Mouse (Mus musculus) liver, postnatal 0 days (tissue): Measurements from ENCODE around the gene Tent5b.

Experiments used
- CTCF ChIP-seq: sonication (generic); IDR thresholded peaks from 2 replicates; pipeline ENCODE4 v1.5.1; 2016; ENCODE audit warnings: antibody characterized with exemption, low read depth
- EP300 ChIP-seq: IDR thresholded peaks from 2 replicates; pipeline ENCODE4 v1.6.1; 2016; ENCODE audit warnings: antibody characterized with exemption, low read depth, mild to moderate bottlenecking

DNA sequence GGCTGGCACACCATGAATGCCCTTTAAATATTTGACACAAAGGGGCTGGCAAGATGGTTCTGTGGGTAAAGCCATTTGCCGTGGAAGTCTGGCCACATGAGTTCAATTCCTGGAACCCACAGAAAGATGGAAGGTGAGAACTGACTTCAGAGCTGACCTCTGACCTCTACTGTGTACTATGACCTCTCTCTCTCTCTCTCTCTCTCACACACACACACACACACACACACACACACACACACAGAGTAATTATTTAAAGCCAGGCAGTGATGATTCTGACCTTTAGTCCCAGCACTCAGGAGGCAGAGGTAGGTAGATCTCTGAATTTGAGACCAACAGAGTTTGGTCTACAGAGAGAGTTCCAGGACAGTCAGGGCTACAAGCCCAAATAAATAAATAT is 19.9 kb upstream of the Tent5b start:
- TF ChIP-seq EP300, result no peak
- no peak for TF ChIP-seq CTCF
